Mouse (Mus musculus) MEL-GATA-1-ER (cell line): ENCODE data around the gene Kctd14.

Source experiments
- DNase-seq: peaks from one replicate; pipeline ENCODE4 v3.0.0-alpha.2; 2012; ENCODE audit warnings: low read depth; ENCODE audit errors: extremely low read depth

Kctd14 gene

GRCm38 (mm10) chr7:97438986-97439385 lies 12.1 kb upstream of the Kctd14 start:
- DNase-seq, result no peak

GRCm38 (mm10) chr7:97446171-97446925 lies 4.8 kb upstream of the Kctd14 start:
- no peak for DNase-seq

GRCm38 (mm10) chr7:97447050-97447531 lies 4.0 kb upstream of the Kctd14 start:
- DNase-seq, result no peak

GRCm38 (mm10) chr7:97452196-97452595 lies 1.1 kb downstream of the Kctd14 start:
- no peak for DNase-seq

DNA sequence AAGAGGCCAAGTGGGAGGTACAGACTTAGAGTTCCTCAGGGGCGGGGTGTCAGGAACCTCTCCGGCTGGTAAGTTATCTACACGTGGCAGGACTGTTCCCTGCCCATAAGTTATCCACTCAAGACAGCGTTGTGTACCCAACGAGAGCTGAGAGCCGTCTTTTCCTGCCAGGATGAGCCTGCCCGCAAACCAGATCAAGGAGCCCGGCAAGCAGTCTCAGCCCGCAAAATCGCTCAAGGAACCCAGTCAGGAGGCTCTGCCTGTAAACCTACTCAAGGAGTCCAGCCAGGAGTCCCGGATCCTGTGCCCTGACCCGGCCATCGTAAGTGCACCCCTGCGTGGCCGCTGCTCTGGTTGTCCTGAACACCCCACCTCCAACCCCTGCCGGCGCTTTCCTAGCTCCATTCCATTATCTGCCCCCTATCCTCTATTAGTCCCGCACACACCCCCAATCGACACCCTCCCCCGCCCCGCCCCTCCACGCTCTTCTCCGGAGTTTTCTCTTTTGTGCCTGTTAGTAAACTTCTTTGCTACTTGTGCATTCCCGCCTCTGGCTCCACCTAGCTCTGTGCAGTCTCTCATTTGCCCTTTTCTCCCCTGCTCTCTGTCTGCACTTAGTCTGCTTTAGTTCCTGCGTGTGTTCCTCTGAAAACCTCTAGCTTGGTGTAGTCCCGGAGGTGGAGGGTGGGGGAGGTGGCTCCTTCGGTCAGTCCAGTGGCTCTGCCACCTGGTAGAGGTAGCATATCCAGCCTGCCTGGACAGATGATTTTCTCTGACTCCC lies 2.2 kb downstream of the Kctd14 start:
- DNase-seq, result peak; percentile 53

- no peak for DNase-seq
Measured at GRCm38 (mm10) chr7:97454795-97455194, 3.7 kb downstream of the Kctd14 start.

GRCm38 (mm10) chr7:97455577-97455976 lies 4.5 kb downstream of the Kctd14 start:
- DNase-seq, result no peak

DNA sequence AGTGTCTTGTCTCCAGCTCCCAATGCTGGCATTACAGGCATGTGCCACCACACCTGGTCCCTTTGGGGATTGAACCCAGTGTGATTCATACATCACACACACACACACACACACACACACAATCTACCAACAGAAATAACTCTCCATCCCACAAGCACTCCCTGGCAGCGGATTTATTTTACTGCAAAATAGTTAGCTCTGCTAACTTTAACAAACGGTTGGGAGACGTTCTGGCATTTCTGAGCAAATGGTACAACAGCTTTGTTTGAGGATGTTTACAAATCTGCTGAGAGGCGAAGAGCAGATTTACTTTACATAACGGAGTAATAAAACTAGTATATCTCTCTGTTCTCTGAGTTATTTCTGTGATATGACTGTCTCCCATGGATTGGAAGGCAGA lies 21.9 kb downstream of the Kctd14 start:
- DNase-seq, result no peak

DNA sequence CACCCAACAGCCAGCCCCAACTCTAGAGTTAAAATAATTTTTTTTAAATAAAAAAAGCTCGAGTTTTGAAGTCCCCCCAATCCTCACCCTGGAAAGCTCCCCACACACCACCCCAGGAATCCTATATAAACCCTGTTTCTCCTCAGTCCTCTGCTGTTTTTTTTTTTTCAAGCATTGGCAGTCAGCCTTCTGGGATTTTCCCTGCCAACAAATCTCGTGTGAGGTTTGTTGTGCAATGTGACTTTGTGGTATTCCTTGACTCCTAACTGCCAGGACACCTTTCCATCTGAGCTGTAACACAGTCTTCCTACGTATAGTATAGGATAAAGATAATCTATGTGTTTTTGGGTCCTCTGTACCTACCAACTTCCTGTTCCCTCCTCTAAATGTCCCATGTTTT lies 28.2 kb downstream of the Kctd14 start:
- no peak for DNase-seq

DNA sequence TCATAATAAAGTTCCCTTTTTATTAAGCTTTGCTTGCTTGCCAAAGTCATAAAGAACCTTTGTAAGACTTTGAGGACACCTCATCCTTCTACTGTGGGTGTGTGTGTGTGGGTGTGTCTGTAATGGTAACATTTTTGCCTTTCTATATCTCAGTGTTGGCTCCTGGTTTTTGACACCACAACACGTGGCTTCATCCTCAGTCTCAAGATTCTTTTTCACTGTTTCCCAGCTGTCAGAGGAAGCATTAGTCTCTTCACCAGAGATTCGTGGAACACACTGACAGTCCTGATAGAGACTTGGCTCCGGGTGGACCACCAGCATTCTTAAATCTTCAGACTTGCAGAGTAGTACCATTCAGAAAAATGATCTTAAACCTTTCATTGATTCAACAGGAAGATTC lies 29.2 kb downstream of the Kctd14 start:
- no peak for DNase-seq

GRCm38 (mm10) chr7:97480821-97481339 lies 29.8 kb downstream of the Kctd14 start, which contains the start of gene Ints4:
Gene Ints4, plus strand, starts transcription at chr7:97480956.
- DNase-seq, result peak; percentile 95

DNA sequence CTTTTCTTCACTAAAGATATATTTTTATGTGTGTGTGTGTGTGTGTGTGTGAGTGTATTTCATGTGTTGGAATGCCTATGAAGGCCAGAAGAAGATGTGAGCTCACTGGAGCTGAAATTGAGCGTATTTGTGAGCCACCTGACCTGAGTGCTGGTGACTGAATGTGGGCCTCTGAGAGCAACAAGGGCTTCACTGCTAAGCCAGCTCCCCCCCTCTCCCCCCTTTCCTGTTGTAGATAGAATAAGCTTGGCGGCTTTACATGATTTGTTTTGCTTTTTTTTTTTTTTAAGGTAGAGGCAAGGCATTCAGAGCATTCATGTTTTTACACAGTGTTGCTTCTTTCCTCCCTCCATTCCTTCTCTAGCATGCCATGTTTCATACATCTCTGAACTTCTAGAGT lies 32.3 kb downstream of the Kctd14 start:
- DNase-seq, result no peak

DNA sequence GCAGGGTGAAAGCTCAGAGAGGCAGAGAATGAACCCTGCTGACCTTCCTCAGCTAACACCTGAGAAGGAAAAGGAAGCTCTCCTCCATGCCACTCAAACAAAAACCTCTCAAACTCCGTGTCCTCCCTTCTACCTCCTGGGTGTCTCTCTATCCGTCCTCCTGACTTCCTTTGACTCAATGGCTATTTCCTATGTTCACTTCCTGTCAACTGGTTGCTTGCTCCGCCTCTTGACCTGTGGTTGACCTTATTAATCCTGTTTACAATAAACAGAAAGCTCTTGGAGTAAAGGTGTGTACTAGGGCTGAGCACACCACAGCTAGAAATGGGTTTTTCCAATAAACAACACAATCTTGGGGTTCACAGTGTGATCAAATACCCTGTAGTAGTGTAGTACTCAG lies 40.0 kb downstream of the Kctd14 start:
- no peak for DNase-seq

DNA sequence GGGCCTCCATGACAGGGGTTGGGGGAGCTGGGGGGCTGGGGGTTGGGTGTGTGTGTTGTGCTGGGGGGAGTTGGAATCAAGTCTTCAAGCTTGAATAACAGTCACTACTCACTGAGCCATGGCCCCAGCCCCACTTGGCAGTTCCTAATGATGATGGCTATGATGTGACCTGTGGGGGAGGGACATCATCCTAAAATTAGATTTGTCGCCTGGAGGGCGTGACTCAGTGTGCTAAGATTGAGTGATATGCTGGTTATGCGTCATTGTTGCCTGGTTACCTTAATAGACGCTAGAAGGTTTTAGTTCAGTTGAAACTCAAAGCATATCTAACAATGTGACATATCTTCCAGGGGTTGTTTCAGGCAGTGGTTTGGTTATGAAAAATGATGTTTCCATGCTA lies 41.3 kb downstream of the Kctd14 start:
- DNase-seq, result no peak

GRCm38 (mm10) chr7:97495052-97495451 lies 43.9 kb downstream of the Kctd14 start:
- DNase-seq, result no peak

GRCm38 (mm10) chr7:97500555-97501209 lies 49.6 kb downstream of the Kctd14 start:
- DNase-seq, result no peak
